Mouse (Mus musculus): ENCODE results near the gene Mtg2. TPM values are rescaled to one million over a fixed set of nuclear protein-coding genes. Genes with fewer than 3 reads are reported as not detected.
A peak's percentile ranks its signal among the peaks of the same experiment; 100 is the strongest.

Gene Mtg2
- 17.2 TPM for polyA plus RNA-seq (2012; fragmentation: generic; extraction: Trizol)

DNA sequence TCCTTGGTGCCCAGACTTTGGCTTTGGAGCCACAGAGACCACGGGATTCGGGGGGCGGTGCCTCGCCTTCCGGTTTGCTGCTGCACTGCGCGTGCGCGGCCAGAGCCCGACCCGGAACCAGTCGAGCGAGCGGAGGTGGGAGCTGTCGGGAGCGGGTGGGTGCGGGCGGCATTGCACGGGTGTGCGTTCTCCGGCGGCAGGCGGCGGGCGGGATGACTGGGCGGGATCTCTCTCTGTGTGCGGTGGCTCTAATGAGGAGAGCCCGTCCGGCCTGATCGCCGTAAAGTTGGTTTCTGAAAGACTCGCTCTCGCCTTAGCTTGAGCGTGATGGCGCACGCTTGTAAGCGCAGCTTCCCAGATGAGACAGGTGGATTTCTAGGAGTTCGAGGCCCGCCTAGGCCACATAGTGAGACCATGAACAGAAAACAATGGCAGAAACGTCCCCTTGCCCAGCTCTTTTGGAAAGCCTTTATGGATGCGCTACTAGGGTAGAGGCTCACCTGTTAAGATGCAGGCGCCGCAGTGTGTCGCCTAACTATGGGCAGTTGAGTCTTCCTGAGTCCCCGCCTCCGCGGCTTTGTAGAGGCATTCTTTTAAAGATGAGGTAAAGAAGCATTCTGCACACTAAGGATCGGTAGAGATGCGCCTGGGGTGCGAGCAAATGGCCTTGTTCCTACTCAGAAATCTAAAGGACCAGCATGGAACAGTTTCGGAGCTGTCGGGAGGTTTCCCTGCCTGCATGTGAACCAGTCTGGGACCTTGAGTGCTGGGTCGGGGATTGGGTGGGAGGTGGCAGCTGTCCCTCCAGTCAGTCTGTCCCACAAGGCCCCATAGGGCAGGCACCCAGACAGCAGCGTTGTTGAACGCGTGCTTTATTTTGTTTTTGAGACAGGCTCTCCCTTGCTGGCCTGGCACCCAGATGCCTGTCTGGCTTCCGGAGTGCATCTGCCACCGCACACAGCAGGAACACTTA is at the start of gene Mtg2:
Gene Mtg2, plus strand, starts transcription at position 108 of the 973 bp plus-strand sequence.
- peak within 1 kb of the TSS; percentile 22 for H3ac ChIP-seq (ENCODE audit: control insufficient read depth, insufficient read length)
- TF ChIP-seq POLR2AphosphoS2 (IDR thresholded peaks at IDR 0.05; ENCODE audit: insufficient read length, low read depth) (peak; percentile 95), E2F4 (IDR thresholded peaks at IDR 0.05; ENCODE audit: insufficient read depth) (no peak), USF1 (IDR thresholded peaks at IDR 0.05; ENCODE audit: low read depth) (no peak), POLR2A (IDR thresholded peaks at IDR 0.05; ENCODE audit: insufficient read length, low read depth) (peak; percentile 94), MYOG (IDR thresholded peaks at IDR 0.05; ENCODE audit: control insufficient read depth in 1 of 3, insufficient read depth in 1 of 3, insufficient read length in 2 of 3, low read depth in 2 of 3) (peak in 1 of 3 experiments; percentile 38)
- H3K27me3 ChIP-seq (ENCODE audit: control insufficient read depth, insufficient read depth, insufficient read length): no peaks in the 10 kb centered on the region

DNA sequence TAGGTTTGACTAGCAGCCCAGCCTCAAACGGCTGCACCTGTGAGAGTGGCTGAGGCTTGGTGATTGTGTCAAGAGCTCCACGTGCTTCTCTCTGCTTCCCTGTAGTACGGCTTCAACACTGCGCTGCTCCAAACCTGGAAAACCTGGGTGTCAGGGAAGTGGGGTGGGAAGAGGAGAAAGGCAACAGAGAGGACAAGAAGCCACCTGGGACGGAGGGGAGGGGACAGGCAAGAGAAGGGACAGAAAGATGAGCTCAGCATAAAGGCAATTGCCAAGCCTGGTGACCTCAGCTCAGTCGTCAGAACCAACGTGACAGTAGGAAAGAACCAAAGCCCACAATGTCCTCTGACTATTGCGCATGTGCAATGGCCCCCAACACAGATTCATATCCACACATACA is 49.5 kb upstream of the Mtg2 start:
- peaks cover 6% of the 10 kb centered on the region for H3K79me2 ChIP-seq (ENCODE audit: control insufficient read depth, insufficient read depth)
- H3K4me2 ChIP-seq (ENCODE audit: low read depth): no peak overlapping the region
- no peak for TF ChIP-seq MYOD1 (IDR thresholded peaks at IDR 0.05; ENCODE audit: control insufficient read depth in 1 of 3, insufficient read length in 2 of 3, low read depth in 2 of 3)
- no peak for TF ChIP-seq REST (IDR thresholded peaks at IDR 0.05; ENCODE audit: insufficient read depth, insufficient read length)
- no peak for TF ChIP-seq SRF (IDR thresholded peaks at IDR 0.05; ENCODE audit: control insufficient read depth, insufficient read length, low read depth)
- no peak for TF ChIP-seq TCF12 (IDR thresholded peaks at IDR 0.05; ENCODE audit: insufficient read depth, poor library complexity, severe bottlenecking)
- no peak for TF ChIP-seq USF1 (IDR thresholded peaks at IDR 0.05; ENCODE audit: low read depth)
- TF ChIP-seq TCF3 (IDR thresholded peaks at IDR 0.05; ENCODE audit: insufficient read length, low read depth): no peak
- no peak for TF ChIP-seq CEBPB (IDR thresholded peaks at IDR 0.05; ENCODE audit: insufficient read depth, poor library complexity, severe bottlenecking)
- TF ChIP-seq MYOG (IDR thresholded peaks at IDR 0.05; ENCODE audit: control insufficient read depth in 1 of 3, insufficient read depth in 1 of 3, insufficient read length in 2 of 3, low read depth in 2 of 3): no peak
- no peaks in the 10 kb centered on the region for H3K36me3 ChIP-seq (ENCODE audit: control insufficient read depth, insufficient read depth)
- peaks cover 20% of the 10 kb centered on the region for H3K27me3 ChIP-seq (ENCODE audit: control insufficient read depth, insufficient read depth, insufficient read length)
- no peak overlapping the region for H3ac ChIP-seq (ENCODE audit: control insufficient read depth, insufficient read length)
- H3K4me3 ChIP-seq: no peak overlapping the region

More for the DNA sequence above, at the start of gene Mtg2:
- H3K79me2 ChIP-seq (ENCODE audit: control insufficient read depth, insufficient read depth): no peaks in the 10 kb centered on the region
- H3K4me3 ChIP-seq: peak within 1 kb of the TSS; percentile 76
- peak within 1 kb of the TSS; percentile 86 for H3K4me2 ChIP-seq (ENCODE audit: low read depth)
- peaks cover 5% of the 10 kb centered on the region for H3K36me3 ChIP-seq (ENCODE audit: control insufficient read depth, insufficient read depth)

DNA sequence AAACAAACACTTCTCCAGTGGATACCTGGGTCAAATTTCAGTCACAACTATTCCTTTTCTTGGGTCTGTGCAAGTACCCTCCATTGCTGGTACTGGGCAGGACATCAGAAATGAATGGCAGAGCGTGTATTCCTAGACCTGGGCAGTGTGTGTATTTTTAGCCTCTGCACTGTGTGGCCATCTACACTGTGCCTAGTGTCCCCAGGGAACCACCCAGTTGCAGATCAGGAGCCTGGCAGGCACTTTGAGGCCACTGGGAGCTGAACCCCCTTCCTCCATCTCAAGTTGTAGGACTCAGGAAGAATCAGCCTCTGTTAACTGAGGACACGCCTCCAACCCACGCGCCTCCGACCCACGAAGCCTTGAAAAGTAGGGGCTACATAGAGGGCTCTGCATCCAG is 47.6 kb upstream of the Mtg2 start:
- Histone ChIP-seq H3K36me3 (ENCODE audit: control insufficient read depth, insufficient read depth) (no peaks in the 10 kb centered on the region), H3K4me2 (ENCODE audit: low read depth) (no peak overlapping the region), H3K27me3 (ENCODE audit: control insufficient read depth, insufficient read depth, insufficient read length) (peaks cover 20% of the 10 kb centered on the region), H3ac (ENCODE audit: control insufficient read depth, insufficient read length) (no peak overlapping the region), H3K4me3 (no peak overlapping the region), H3K79me2 (ENCODE audit: control insufficient read depth, insufficient read depth) (peaks cover 20% of the 10 kb centered on the region)
- no peak for TF ChIP-seq CEBPB (IDR thresholded peaks at IDR 0.05; ENCODE audit: insufficient read depth, poor library complexity, severe bottlenecking)
- TF ChIP-seq TCF12 (IDR thresholded peaks at IDR 0.05; ENCODE audit: insufficient read depth, poor library complexity, severe bottlenecking): no peak
- no peak for TF ChIP-seq POLR2AphosphoS2 (IDR thresholded peaks at IDR 0.05; ENCODE audit: insufficient read length, low read depth)
- TF ChIP-seq MAX (IDR thresholded peaks at IDR 0.05; ENCODE audit: low read depth): no peak
- TF ChIP-seq SRF (IDR thresholded peaks at IDR 0.05; ENCODE audit: control insufficient read depth, insufficient read length, low read depth): no peak
- TF ChIP-seq POLR2A (IDR thresholded peaks at IDR 0.05; ENCODE audit: insufficient read length, low read depth): no peak
- TF ChIP-seq E2F4 (IDR thresholded peaks at IDR 0.05; ENCODE audit: insufficient read depth): no peak
- TF ChIP-seq USF1 (IDR thresholded peaks at IDR 0.05; ENCODE audit: low read depth): no peak
- no peak for TF ChIP-seq MYOG (IDR thresholded peaks at IDR 0.05; ENCODE audit: control insufficient read depth in 1 of 3, insufficient read depth in 1 of 3, insufficient read length in 2 of 3, low read depth in 2 of 3)
- no peak for TF ChIP-seq TCF3 (IDR thresholded peaks at IDR 0.05; ENCODE audit: insufficient read length, low read depth)
- no peak for TF ChIP-seq MYOD1 (IDR thresholded peaks at IDR 0.05; ENCODE audit: control insufficient read depth in 1 of 3, insufficient read length in 2 of 3, low read depth in 2 of 3)
- TF ChIP-seq REST (IDR thresholded peaks at IDR 0.05; ENCODE audit: insufficient read depth, insufficient read length): no peak

DNA sequence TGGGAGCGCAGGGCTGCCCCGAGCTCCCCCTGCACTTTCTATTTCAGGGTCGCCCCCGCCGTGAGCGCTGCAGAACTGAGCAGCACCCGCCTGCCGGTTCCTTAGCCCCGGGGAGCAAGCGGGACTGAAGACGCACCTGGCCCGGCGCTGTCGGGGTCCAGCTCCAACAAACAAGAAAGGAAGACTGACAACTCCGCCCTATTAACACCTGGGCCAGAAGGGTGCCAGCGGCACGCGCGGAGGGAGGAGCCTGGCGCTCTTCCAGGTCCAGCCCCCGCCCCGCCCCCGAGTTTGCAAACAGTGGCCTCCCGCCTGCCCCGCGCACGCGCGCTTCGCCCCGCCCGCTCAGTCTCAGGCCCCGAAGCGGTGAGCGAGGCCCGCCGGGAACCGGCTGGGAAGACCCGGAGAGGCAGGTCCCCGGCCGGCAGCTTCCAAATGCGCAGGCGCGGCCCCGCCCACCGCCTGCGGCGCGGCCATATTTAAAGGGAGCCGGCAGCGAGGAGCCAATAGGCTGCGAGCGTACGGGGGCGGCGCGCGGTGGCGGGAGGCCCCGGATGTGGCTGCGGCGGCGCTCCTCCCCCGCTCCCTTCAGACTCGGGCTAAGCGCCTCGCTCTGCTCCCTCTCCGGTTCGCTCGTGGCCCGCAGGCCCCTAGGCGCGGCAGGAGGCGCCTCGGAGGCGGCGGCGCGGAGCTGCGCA is 45.8 kb upstream of the Mtg2 start, which contains the start of gene Lsm14b:
Gene Lsm14b, plus strand, starts transcription at position 587 of the 698 bp plus-strand sequence.
- peaks cover 20% of the 10 kb centered on the region for H3K27me3 ChIP-seq (ENCODE audit: control insufficient read depth, insufficient read depth, insufficient read length)
- peak within 1 kb of the TSS; percentile 93 for H3K4me2 ChIP-seq (ENCODE audit: low read depth)
- H3ac ChIP-seq (ENCODE audit: control insufficient read depth, insufficient read length): peak within 1 kb of the TSS; percentile 62
- H3K4me3 ChIP-seq: peak within 1 kb of the TSS; percentile 73
- H3K36me3 ChIP-seq (ENCODE audit: control insufficient read depth, insufficient read depth): peaks cover 7% of the 10 kb centered on the region
- TF ChIP-seq E2F4 (IDR thresholded peaks at IDR 0.05; ENCODE audit: insufficient read depth) (peak; percentile 75), MYOG (IDR thresholded peaks at IDR 0.05; ENCODE audit: control insufficient read depth in 1 of 3, insufficient read depth in 1 of 3, insufficient read length in 2 of 3, low read depth in 2 of 3) (peak in 1 of 3 experiments; percentile 6), CEBPB (IDR thresholded peaks at IDR 0.05; ENCODE audit: insufficient read depth, poor library complexity, severe bottlenecking) (no peak), MYOD1 (IDR thresholded peaks at IDR 0.05; ENCODE audit: control insufficient read depth in 1 of 3, insufficient read length in 2 of 3, low read depth in 2 of 3) (peak in 1 of 3 experiments; percentile 46), POLR2A (IDR thresholded peaks at IDR 0.05; ENCODE audit: insufficient read length, low read depth) (peak; percentile 87), MAX (IDR thresholded peaks at IDR 0.05; ENCODE audit: low read depth) (no peak), REST (IDR thresholded peaks at IDR 0.05; ENCODE audit: insufficient read depth, insufficient read length) (no peak), POLR2AphosphoS2 (IDR thresholded peaks at IDR 0.05; ENCODE audit: insufficient read length, low read depth) (peak; percentile 92), SRF (IDR thresholded peaks at IDR 0.05; ENCODE audit: control insufficient read depth, insufficient read length, low read depth) (peak; percentile 30)
- peaks cover 32% of the 10 kb centered on the region for H3K79me2 ChIP-seq (ENCODE audit: control insufficient read depth, insufficient read depth)
